Comparison of ENCODE assay signal across 11 mouse cellular contexts in the genomic region with DNA sequence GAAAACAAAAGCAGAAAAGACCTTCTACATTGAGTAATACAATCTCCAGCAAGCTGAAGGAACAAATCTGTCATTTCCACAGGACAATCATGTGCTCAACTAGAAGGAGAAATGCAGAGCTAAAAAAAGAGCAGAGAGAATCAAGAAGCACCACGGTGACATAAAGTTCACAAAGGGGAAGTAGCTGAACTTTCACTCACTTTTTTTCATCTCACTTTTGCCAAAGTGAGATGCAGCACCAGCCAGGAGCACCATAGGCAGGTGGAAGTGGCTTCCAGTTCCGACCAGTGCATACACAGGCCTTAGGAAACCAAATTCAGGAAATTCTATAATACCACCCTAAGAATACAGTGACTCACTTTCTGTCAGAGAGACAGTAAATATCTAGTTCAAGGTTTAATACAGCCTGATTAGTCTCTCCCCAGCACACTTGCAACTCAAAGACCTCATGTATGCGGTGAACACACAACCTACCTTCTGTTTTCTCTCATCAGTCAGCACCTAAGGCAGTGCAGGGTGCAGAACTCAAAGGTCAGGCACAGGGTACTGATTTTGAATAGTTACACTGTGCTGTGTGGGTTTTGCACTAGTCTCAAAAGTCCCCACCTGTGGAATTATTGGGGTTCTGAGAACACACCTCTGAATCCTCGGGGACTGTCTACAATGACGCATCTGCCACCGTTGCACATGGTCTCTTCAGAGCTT.
DNase-seq lines count a peak whose midpoint lies in the region; ATAC-seq and TF ChIP-seq lines count a peak whose summit lies in the region.
"Had no signal": no experiment of that assay in that cellular context is flagged by ENCODE, and none has a peak within 500 bp of the region (broad histone marks: within the 10 kb centered on the region; RNA-seq: fewer than 3 reads in every experiment).

No protein-coding gene starts in this region.

- H3K27ac ChIP-seq in heart, embryonic 15.5 days = peak overlapping the region; percentile 61
- H3K27ac ChIP-seq in kidney, adult 2 months (ENCODE audit: insufficient read depth, low read depth, low read length) = no peak overlapping the region

- TF ChIP-seq CTCF in kidney, adult 2 months (conservative IDR thresholded peaks at IDR 0.05; ENCODE audit: insufficient read depth, insufficient read length, low read depth, low read length) = no peak

- H3K4me1 ChIP-seq in heart, embryonic 15.5 days (replicated peaks) = peaks cover 66% of the 10 kb centered on the region
- no peaks in the 10 kb centered on the region for H3K4me1 ChIP-seq in kidney, adult 2 months (ENCODE audit: control insufficient read depth, insufficient read depth, low read length)

- H3K27me3 ChIP-seq in heart, embryonic 15.5 days = no peaks in the 10 kb centered on the region
- H3K27me3 ChIP-seq in kidney, adult 2 months (replicated peaks; ENCODE audit: control insufficient read depth, insufficient read depth, low read length) = no peaks in the 10 kb centered on the region

- ATAC-seq in heart, embryonic 15.5 days (replicated peaks; ENCODE audit: insufficient number of reproducible peaks, insufficient read depth, low FRiP score, low read depth) = no peak
- peak; percentile 60 for ATAC-seq in megakaryocyte, adult 5-6 weeks (ENCODE audit: poor library complexity, severe bottlenecking)
- ATAC-seq: forebrain, embryonic 16.5 days had no signal

- peak; percentile 35 for DNase-seq in heart, adult 8-10 months (ENCODE audit: low spot score)
- DNase-seq in heart, postnatal 10 days = no peak
- peak; percentile 18 to 34 for DNase-seq in B cell, adult 2 months
- no peak for DNase-seq in kidney, adult 2 months
- no peak for DNase-seq in thymus, postnatal 10 days (ENCODE audit: low spot score in 2 of 2)
- DNase-seq in layer of hippocampus, postnatal 36 days = no peak
- DNase-seq: kidney, adult 8-10 months; lung, embryonic 14.5 days had no signal

- no peak overlapping the region for H3K9ac ChIP-seq in heart, embryonic 15.5 days
- H3K9ac ChIP-seq: lung, embryonic 14.5 days had no signal

- 0 out of 2 replicates have a peak overlapping the region, but pooled peaks have one; percentile 18 for H3K4me2 ChIP-seq in heart, embryonic 15.5 days
- H3K4me2 ChIP-seq: lung, embryonic 14.5 days had no signal

- H3K36me3 ChIP-seq in heart, embryonic 15.5 days = no peaks in the 10 kb centered on the region
- H3K36me3 ChIP-seq in kidney, adult 2 months (ENCODE audit: control insufficient read depth, insufficient read depth, low read length) = no peaks in the 10 kb centered on the region

- no peak for TF ChIP-seq POLR2A in kidney, adult 2 months (IDR thresholded peaks at IDR 0.05; ENCODE audit: low read depth, low read length)

- H3K9me3 ChIP-seq in heart, embryonic 15.5 days (replicated peaks) = no peaks in the 10 kb centered on the region

- intact Hi-C loops in heart, postnatal 10 days (cut with DNase I) = loop anchor here (5.0 kb wide), 1 partner anchor 36 kb away; no protein-coding TSS in a partner anchor

- H3K4me3 ChIP-seq in heart, embryonic 15.5 days = no peak overlapping the region
- no peak overlapping the region for H3K4me3 ChIP-seq in kidney, adult 2 months (ENCODE audit: insufficient read depth, low read depth, low read length)

- WGBS in heart, embryonic 15.5 days = 53% methylated on average over 6 of the region's 6 CpGs
- 73% methylated on average over 6 of the region's 6 CpGs for WGBS in kidney, adult 2 months

Comparison
In these comparisons a context has a peak if more than half of its experiments do, and no peak if none do; other contexts are left out.
1. DNase-seq: peak in heart, adult 8-10 months (single experiment) and B cell, adult 2 months (2 of 2); none in heart, postnatal 10 days (0 of 2), kidney, adult 2 months (single experiment), thymus, postnatal 10 days (0 of 2) and layer of hippocampus, postnatal 36 days (0 of 2).